Mouse (Mus musculus) cerebellum, postnatal 4 days (tissue): ENCODE measurements at regions not wholly inside any gene's neighbourhood (a gene's known extent, or its start where the extent isn't known, plus 50 kb on each side); places are given as distances from the start of the nearest gene placed in this dataset.

Experiments used
- DNase-seq, 2 experiments: peaks; one replicate each; pipeline ENCODE4 v3.0.0; 2022; ENCODE audit warnings: low spot score in 2 of 2, mixed read lengths in 1 of 2

DNA sequence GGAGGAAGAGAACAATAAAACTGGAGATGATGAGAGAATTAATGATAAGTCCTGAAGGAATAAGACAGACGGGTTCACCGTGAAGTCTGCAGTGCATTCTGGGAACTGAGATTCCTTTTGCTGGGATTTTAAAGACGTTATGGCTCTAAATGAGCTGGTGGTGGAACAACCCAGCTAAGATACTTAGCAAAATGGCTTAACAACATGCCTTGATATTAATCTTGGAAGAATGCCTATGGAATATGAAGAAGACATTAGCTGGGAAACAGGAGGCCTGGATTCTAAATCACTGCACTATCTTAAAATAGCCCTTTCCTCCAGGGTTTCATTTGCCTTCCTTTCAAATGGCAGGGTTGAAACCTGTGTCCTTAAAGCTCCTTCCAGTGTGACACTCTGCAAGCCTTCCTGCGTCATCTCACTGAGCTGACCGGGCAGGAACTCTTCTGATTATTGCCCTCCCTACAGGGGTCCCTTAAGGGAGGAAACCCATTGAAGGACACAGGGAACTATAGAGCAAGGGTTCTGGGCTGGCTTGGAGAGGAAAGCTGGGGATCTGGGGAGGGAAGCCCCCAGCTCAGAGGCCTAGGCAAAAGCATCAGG lies 323.9 kb upstream of the Trib2 start:
- no peak for DNase-seq

- DNase-seq, result no peak
Observed at GRCm38 (mm10) chr12:16139152-16139551, 322.4 kb upstream of the Trib2 start.

DNA sequence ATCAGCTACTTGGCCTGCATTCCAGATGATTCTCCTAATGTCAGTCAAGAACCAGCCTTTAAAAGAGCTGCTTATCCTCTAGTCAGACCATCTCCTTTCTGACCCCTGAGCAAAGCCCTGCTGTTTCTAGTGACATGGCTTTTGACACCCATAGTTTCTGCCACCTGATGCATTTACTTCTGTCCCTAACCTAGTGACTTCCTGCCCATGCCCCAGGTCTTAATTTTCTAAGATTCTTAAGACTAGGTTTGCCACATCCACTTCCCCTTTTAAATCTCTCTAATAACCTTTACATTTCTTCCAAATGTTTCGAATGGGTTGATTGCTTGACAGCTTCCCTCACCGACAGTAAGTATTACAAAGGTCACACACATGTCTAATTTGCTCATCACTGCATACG lies 321.1 kb upstream of the Trib2 start:
- DNase-seq, result no peak

DNA sequence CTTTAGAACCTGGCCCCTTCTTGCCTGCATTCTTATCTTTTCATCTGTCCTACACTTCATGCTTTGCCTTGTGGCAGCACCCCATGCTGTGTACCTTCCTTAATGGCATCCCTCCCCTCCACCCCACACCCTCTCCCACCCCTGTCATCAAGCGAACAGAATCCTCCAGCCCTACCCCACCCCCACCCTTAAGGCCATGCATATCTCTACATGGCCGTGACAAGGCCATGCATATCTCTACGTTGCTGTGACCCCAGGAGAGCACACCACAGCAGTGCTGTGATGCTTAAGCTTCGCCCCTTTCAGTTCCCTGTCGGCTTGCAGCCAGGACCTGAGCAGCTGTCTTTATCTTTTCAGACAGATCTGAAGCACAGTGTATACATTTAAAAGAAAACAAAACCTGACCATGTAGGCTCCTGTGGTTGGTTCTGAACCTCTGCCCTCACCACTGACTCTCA lies 319.5 kb upstream of the Trib2 start:
- DNase-seq, result no peak

DNA sequence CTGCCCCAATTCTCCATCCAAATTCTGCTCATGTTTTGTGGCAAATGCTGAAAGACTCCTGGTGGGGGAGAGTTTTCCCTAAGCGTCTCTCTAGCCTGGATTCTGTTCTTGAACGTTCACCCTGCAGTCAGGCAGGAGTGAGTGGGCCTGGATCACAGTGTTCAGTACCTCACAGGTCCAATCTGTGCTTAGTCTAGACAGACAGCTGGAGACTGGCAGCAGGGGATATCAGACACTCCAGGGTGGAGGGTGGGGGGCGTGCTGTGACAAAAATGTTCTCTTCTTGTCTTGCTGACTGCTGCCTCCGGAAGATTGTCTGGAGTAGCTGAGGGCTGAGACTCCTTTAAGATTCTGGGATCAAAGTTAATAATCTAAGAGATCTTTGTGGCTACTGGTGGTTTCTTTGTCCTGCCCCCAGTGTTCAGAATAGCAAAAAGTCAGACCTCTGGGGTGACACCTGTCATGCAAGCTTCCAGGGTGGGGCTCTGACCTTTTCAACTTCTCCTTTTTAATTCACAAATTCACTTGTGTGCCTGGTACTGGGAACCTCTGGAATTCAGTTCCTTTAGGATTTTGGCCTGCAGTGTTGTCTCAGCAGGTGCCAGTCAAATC lies 319.0 kb upstream of the Trib2 start:
- DNase-seq, result no peak

DNA sequence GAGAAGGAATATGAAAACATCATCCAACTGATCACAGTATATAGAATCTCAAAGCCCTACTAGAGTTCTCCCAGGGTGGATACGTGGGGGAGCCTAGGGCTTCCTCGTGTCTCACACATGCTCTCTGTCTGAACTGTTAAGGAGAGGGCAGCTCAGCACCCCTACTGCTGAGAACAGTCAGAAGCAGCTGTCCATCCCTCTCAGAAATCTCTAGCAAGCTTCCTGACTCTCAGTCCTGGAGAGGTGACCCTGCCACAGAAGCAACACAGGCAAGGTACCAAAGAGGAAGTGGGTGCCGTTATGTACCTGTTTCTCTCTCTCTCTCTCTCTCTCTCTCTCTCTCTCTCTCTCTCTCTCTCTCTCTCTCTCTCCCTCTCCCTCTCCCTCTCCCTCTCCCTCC lies 317.7 kb upstream of the Trib2 start:
- no peak for DNase-seq

GRCm38 (mm10) chr12:16133253-16133652 lies 316.5 kb upstream of the Trib2 start:
- no peak for DNase-seq

- no peak for DNase-seq
Observed at GRCm38 (mm10) chr12:16131740-16132077, 315.0 kb upstream of the Trib2 start.

- no peak for DNase-seq
Observed at GRCm38 (mm10) chr12:16131028-16131739, 314.5 kb upstream of the Trib2 start.

GRCm38 (mm10) chr12:16130605-16131004 lies 313.9 kb upstream of the Trib2 start:
- no peak for DNase-seq

DNA sequence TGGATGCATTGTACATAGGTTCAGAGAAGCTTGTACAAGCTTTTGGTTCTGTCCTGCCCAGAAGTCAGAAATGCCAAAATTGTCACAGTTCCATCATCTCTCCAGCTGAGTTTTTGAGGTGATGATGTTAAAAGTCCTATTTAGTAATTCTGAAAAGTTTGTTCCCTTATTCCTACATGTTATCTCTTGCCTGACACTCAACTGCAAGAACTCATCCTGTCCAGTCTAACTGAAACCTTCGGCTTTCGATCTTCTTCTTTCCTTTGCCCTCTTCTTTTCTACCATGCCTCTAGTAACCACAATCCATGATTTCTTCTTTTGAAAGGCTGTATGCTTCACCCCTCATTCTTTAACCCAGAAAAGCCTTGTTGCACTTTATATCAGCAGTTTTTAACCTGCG lies 313.2 kb upstream of the Trib2 start:
- DNase-seq, result no peak

- no peak for DNase-seq
Observed at GRCm38 (mm10) chr12:16129243-16129642, 312.5 kb upstream of the Trib2 start.

GRCm38 (mm10) chr12:16124906-16125305 lies 308.2 kb upstream of the Trib2 start:
- DNase-seq, result no peak

- no peak for DNase-seq
Observed at GRCm38 (mm10) chr12:16122353-16123127, 305.8 kb upstream of the Trib2 start.

GRCm38 (mm10) chr12:16121787-16122186 lies 305.1 kb upstream of the Trib2 start:
- no peak for DNase-seq

GRCm38 (mm10) chr12:16118710-16119109 lies 302.0 kb upstream of the Trib2 start:
- DNase-seq, result no peak

GRCm38 (mm10) chr12:16106946-16107345 lies 290.2 kb upstream of the Trib2 start:
- no peak for DNase-seq

- no peak for DNase-seq
Observed at GRCm38 (mm10) chr12:16098840-16099239, 282.1 kb upstream of the Trib2 start.

GRCm38 (mm10) chr12:16092643-16093042 lies 275.9 kb upstream of the Trib2 start:
- no peak for DNase-seq

DNA sequence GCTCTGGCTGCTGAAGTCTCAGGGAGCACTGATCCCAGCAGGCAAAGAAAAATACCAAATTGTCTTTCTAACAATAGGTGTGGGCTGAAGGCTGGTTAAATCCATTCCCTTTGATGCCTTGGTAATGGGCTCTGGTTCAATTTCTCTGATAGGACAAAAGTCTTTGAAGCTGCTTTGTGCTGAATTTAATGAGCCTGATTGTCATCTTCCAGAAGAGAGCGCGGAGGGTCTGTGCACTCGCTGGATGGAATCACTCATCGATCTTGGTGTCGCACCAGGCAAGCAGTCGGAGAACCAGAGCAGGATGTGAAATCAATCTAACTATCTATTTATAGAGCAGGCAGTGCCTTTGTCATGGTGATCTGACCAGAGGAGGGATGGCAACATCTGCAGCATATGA lies 274.6 kb upstream of the Trib2 start:
- DNase-seq, result no peak

GRCm38 (mm10) chr12:16083176-16083575 lies 266.5 kb upstream of the Trib2 start:
- no peak for DNase-seq

DNA sequence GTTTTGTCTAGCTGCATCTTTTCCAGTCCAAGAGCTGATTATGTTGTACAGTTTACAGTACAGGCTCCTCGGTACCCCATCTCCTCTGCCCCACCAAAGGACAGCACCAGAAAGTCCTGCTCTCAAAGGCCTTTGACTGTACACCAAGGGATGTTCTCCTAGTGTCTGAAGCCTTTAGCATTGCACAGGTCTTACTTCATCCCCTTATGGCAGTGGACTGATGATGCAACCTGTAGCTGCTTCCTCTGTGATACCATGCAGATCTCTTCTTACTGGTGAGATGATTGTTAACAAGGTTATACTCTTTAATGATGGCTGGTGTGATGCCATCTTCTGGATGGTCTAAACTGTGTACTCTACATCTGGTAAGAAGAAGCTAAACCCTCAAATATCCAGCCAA lies 260.5 kb upstream of the Trib2 start:
- no peak for DNase-seq

DNA sequence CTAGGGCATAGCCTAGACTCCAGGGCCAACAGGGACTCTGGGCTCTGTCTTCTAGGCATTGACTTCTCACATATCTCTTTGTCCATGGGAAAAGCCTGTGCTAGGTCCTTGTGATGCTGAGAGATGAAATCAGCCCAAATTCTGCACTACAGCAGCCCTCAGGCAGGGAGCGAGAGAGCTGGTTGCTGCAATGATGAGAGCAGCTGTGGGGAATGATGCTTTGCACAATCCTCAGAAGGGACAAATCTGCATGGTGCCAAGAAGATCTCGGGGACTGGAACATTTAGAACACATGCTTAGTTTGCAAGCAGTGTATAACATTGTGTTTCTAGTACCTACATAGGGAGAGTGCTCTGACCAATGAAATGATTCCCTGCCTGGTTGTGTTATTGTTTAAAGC lies 259.2 kb upstream of the Trib2 start:
- DNase-seq, result no peak
